Mouse (Mus musculus) left cerebral cortex, adult 8-10 months (tissue): Measurements from ENCODE around the gene Runx2. TPM values are rescaled to one million over a fixed set of nuclear protein-coding genes. Genes with fewer than 3 reads are reported as not detected.
A peak's percentile ranks its signal among the peaks of the same experiment; 100 is the strongest.

Source experiments
- DNase-seq, 2 experiments: peaks; one replicate each; pipeline ENCODE4 v3.0.0; 2022; ENCODE audit warnings: low spot score in 2 of 2
- total RNA-seq, 4 experiments: library from RNA; stranded (reverse); gene quantifications; 2 replicates each; pipeline ENCODE4 v1.2.4; 2022

The Runx2 gene
- total RNA-seq, 4 experiments from 2014 or later, result 8.9 to 12.6 (median 9.8) TPM

- DNase-seq, result no peak
Measured at GRCm38 (mm10) chr17:44663872-44664271, 150.7 kb downstream of the Runx2 start.

- no peak for DNase-seq
Measured at GRCm38 (mm10) chr17:44663208-44663607, 151.4 kb downstream of the Runx2 start.

GRCm38 (mm10) chr17:44662080-44662706, 152.4 kb downstream of the Runx2 start:
- no peak for DNase-seq

- DNase-seq, result no peak
Measured at GRCm38 (mm10) chr17:44660121-44660806, 154.3 kb downstream of the Runx2 start.

- DNase-seq, result no peak
Measured at GRCm38 (mm10) chr17:44654503-44654902, 160.1 kb downstream of the Runx2 start.

GRCm38 (mm10) chr17:44653081-44653480, 161.5 kb downstream of the Runx2 start:
- no peak for DNase-seq

GRCm38 (mm10) chr17:44652054-44652453, 162.5 kb downstream of the Runx2 start:
- no peak for DNase-seq

- DNase-seq, result no peak
Measured at GRCm38 (mm10) chr17:44651613-44652012, 163.0 kb downstream of the Runx2 start.

- DNase-seq, result no peak
Measured at GRCm38 (mm10) chr17:44650431-44650830, 164.2 kb downstream of the Runx2 start.

GRCm38 (mm10) chr17:44649056-44649455, 165.5 kb downstream of the Runx2 start:
- no peak for DNase-seq

- no peak for DNase-seq
Measured at GRCm38 (mm10) chr17:44647916-44648315, 166.7 kb downstream of the Runx2 start.

- DNase-seq, result no peak
Measured at GRCm38 (mm10) chr17:44645146-44645545, 169.5 kb downstream of the Runx2 start.

- no peak for DNase-seq
Measured at GRCm38 (mm10) chr17:44643260-44643659, 171.3 kb downstream of the Runx2 start.

- DNase-seq, result no peak
Measured at GRCm38 (mm10) chr17:44642126-44642525, 172.5 kb downstream of the Runx2 start.

- DNase-seq, result no peak
Measured at GRCm38 (mm10) chr17:44640910-44641309, 173.7 kb downstream of the Runx2 start.

- DNase-seq, result no peak
Measured at GRCm38 (mm10) chr17:44639446-44639845, 175.2 kb downstream of the Runx2 start.

- DNase-seq, result peak in 1 of 2 experiments; percentile 75
Measured at GRCm38 (mm10) chr17:44637181-44637880, 177.3 kb downstream of the Runx2 start.

- DNase-seq, result no peak
Measured at GRCm38 (mm10) chr17:44634486-44634885, 180.1 kb downstream of the Runx2 start.

- no peak for DNase-seq
Measured at GRCm38 (mm10) chr17:44633607-44634415, 180.8 kb downstream of the Runx2 start.

GRCm38 (mm10) chr17:44632941-44633340, 181.7 kb downstream of the Runx2 start:
- DNase-seq, result no peak

GRCm38 (mm10) chr17:44632292-44632691, 182.3 kb downstream of the Runx2 start:
- DNase-seq, result no peak

GRCm38 (mm10) chr17:44631577-44631976, 183.0 kb downstream of the Runx2 start:
- no peak for DNase-seq
